Mouse (Mus musculus) limb, embryonic 11.5 days (tissue): Measurements from ENCODE around the gene Rab42. TPM values are rescaled to one million over a fixed set of nuclear protein-coding genes. Genes with fewer than 3 reads are reported as not detected.
A peak's percentile ranks its signal among the peaks of the same experiment; 100 is the strongest.

ENCODE experiments used
- ATAC-seq: fragments of 200-750 bp; cut with Nextera tagmentation; 2 replicates; pipeline ENCODE4 v1.8.0; 2017; ENCODE audit warnings: low read depth; ENCODE audit not compliant: insufficient number of reproducible peaks, low FRiP score, low TSS enrichment
- DNase-seq: peaks from one replicate; pipeline ENCODE4 v3.0.0-alpha.2; 2015; ENCODE audit warnings: low spot score
- H3K27ac ChIP-seq: fragments of 300-500 bp; sonication (generic); replicated peaks from 2 replicates; pipeline ENCODE4 v1.5.1; 2014; ENCODE audit warnings: low read depth, mild to moderate bottlenecking, low read length
- H3K27me3 ChIP-seq: fragments of 300-500 bp; sonication (generic); 2 replicates; pipeline ENCODE4 v1.6.1; 2014; ENCODE audit warnings: mild to moderate bottlenecking, low read length, mixed read lengths; ENCODE audit not compliant: control insufficient read depth, insufficient read depth
- H3K36me3 ChIP-seq: fragments of 300-500 bp; sonication (generic); 2 replicates; pipeline ENCODE4 v1.6.1; 2014; ENCODE audit warnings: mild to moderate bottlenecking, low read length, moderate library complexity, mixed read lengths; ENCODE audit not compliant: control insufficient read depth, insufficient read depth
- H3K4me1 ChIP-seq: fragments of 300-500 bp; sonication (generic); 2 replicates; pipeline ENCODE4 v1.6.1; 2014; ENCODE audit warnings: low read length, mixed read lengths; ENCODE audit not compliant: control insufficient read depth, insufficient read depth
- H3K4me2 ChIP-seq: fragments of 300-500 bp; sonication (generic); 2 replicates; pipeline ENCODE4 v1.6.1; 2014; ENCODE audit warnings: low read depth, mild to moderate bottlenecking, moderate library complexity; ENCODE audit not compliant: severe bottlenecking
- H3K4me3 ChIP-seq: fragments of 300-500 bp; sonication (generic); 2 replicates; pipeline ENCODE4 v1.5.1; 2014; ENCODE audit warnings: low read depth, low read length
- H3K9ac ChIP-seq: fragments of 300-500 bp; sonication (generic); 2 replicates; pipeline ENCODE4 v1.6.1; 2014; ENCODE audit warnings: mild to moderate bottlenecking, low read length
- H3K9me3 ChIP-seq: fragments of 300-500 bp; sonication (generic); 2 replicates; pipeline ENCODE4 v1.6.1; 2016; ENCODE audit warnings: low read length; ENCODE audit not compliant: control insufficient read depth
- WGBS: fragments of 180-500 bp; shearing (Covaris S2); extraction: QIAGEN DNeasy Blood & Tissue Kit; methylation state at CpG from one replicate; pipeline ENCODE4 v1.1.7; 2014; 5-methylcytosine and 5-hydroxymethylcytosine counted together
- polyA plus RNA-seq: library from polyadenylated mRNA; unstranded; fragments of >200 nt; fragmentation: Nextera tagmentation; extraction: Ambion mirVana; gene quantifications from 2 replicates; pipeline ENCODE4 v1.2.1, GENCODE M21; 2014

Rab42 gene
- polyA plus RNA-seq = 0.61 and 0.95 TPM in 2 replicates

DNA sequence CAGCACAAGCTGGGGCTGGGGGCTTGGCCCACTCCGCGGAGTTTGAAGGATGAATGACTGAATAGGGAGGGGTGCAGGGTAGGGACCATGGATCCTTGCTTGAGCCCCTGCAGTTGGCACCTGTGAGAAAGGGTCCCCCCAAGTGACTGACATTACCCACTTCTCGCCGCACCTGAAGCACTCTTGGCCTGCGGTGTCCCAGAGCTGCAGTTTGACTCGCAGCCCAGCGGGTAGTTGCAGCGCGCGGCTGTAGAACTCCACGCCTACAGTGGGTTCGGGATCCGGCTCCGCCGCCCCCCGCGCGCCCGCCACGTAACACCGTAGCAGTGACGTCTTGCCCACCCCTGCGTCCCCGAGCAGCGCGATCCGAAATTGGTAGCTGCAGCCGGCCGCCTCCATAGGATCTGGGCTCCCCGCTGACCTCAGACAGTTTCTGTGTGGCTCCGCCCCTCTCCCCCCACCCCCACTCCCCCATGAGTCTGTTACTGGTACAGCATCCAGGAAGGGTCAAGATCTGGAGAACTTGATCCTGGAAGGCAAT, at the start of gene Rab42:
Rab42 (minus strand) TSS at position 447 of the 541 bp plus-strand sequence.
- no peaks in the 10 kb centered on the region for H3K36me3 ChIP-seq
- H3K9ac ChIP-seq = peak within 1 kb of the TSS; percentile 56
- ATAC-seq (peak; percentile 71), DNase-seq (peak; percentile 76)
- no peaks in the 10 kb centered on the region for H3K27me3 ChIP-seq
- H3K4me3 ChIP-seq = peak within 1 kb of the TSS; percentile 40
- 1% methylated on average over 31 of the region's 31 CpGs for WGBS
- H3K4me1 ChIP-seq = 0 out of 2 replicates have a peak, but pooled peaks cover 4% of the 10 kb centered on the region
- H3K27ac ChIP-seq = no peak within 1 kb of the TSS
- peak within 1 kb of the TSS; percentile 74 for H3K4me2 ChIP-seq
- no peaks in the 10 kb centered on the region for H3K9me3 ChIP-seq

DNA sequence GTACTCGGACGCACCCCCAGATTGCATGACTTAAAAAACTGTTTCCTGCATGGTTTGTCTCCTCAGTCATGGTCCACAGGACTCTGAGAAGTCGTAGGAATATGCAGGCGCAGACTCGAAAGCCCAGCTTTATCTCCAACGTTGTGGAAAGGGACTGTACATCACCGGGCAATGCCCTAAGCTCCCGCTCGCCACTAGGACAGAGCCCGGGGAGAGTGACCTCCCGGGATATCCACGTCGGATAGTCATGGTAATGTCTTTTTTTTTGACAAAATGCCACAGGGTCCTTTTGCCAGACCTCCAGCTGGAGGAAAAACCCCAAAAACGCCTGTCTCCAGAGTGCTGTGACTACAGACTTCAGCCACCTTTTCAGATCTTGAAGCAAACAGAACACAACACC, 49.6 kb upstream of the Rab42 start:
- ATAC-seq (no peak), DNase-seq (peak; percentile 37)
- H3K9me3 ChIP-seq = no peaks in the 10 kb centered on the region
- peak overlapping the region; percentile 84 for H3K9ac ChIP-seq
- peaks cover 9% of the 10 kb centered on the region; the same call in 1 of the 2 replicates for H3K36me3 ChIP-seq
- H3K4me2 ChIP-seq = peak overlapping the region; percentile 82
- peak overlapping the region; percentile 57 for H3K4me3 ChIP-seq
- peak overlapping the region; percentile 63 for H3K27ac ChIP-seq
- H3K27me3 ChIP-seq = no peaks in the 10 kb centered on the region
- 0 out of 2 replicates have a peak, but pooled peaks cover 4% of the 10 kb centered on the region for H3K4me1 ChIP-seq
- 0% methylated on average over 14 of the region's 14 CpGs for WGBS

DNA sequence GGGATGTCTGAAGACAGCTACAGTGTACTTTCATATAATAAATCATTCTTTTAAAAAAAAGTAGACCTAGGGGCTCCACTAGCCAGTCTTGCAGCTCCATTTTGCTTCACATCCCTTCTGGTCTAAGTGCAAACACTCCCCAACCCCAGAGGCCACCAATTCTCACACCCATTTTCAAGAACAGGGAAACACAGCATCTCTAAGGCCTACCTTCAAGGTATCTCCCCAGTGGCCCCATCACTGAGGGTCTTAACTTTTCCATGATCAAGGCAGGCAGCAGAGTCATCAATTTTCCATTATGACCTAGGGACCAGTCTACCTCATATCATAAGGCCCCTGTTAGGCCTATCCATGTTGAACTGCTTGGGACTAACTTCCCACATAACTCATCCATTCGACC, 48.2 kb upstream of the Rab42 start:
- Histone ChIP-seq H3K4me1 (0 out of 2 replicates have a peak, but pooled peaks cover 4% of the 10 kb centered on the region), H3K9me3 (no peaks in the 10 kb centered on the region), H3K4me3 (0 out of 2 replicates have a peak overlapping the region, but pooled peaks have one; percentile 57), H3K27ac (no peak overlapping the region), H3K9ac (no peak overlapping the region), H3K27me3 (no peaks in the 10 kb centered on the region), H3K4me2 (peak overlapping the region; percentile 82; the same call in 1 of the 2 replicates), H3K36me3 (peaks cover 5% of the 10 kb centered on the region; the same call in 1 of the 2 replicates)
- no peak for ATAC-seq
- 40% methylated on average over 1 of the region's 1 CpGs for WGBS
- no peak for DNase-seq

DNA sequence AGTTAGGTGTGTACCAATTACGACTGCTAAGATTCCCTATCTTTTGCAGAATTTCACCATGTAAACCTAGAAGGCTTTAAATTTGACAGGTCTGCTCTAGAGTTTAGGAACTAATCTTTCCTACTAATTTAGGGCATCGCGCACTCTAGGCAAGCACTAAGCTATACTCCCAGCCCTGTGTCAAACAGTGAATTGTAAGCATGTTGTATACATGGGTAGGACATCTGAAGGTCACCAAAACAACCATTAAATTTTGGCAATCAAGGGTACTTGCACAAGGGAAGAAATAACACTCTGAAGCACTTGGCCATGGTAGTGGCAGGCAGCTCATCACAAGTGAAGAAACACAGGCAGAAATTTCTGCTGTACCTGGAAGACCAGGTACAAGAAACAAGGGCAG, 47.7 kb upstream of the Rab42 start:
- Histone ChIP-seq H3K4me2 (no peak overlapping the region), H3K27me3 (no peaks in the 10 kb centered on the region), H3K4me3 (no peak overlapping the region), H3K9ac (no peak overlapping the region), H3K4me1 (0 out of 2 replicates have a peak, but pooled peaks cover 4% of the 10 kb centered on the region), H3K27ac (no peak overlapping the region), H3K9me3 (no peaks in the 10 kb centered on the region), H3K36me3 (peaks cover 5% of the 10 kb centered on the region; the same call in 1 of the 2 replicates)
- DNase-seq (no peak), ATAC-seq (no peak)
- 64% methylated on average over 3 of the region's 3 CpGs for WGBS

DNA sequence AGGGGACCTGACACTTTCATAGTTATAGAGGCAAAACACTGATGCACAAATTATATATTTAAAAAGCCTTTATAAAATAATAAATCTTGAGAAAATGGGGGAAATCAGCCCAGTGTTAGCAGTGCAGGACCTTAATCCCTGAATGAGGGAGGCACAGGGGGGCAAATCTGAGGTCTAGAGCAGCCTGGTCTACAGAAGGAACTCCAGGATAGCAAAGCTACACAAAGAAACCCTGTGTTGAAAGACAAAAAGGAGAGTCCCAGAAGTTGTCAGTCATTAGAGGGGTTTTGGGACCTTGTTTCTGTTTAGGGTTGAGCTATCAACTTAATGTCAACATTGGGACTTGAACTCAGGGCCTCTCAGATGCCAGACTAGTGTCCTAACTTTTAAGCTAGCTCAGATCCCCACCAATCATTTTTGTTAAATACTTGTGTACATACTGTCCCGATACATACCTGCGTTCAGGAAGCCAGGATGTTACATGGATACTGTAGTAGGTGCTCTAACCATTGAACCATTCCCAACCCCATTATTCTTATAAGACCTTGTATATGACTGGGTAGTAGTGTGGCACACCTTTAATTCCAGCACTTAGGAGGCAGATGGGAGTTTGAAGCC, 47.0 kb upstream of the Rab42 start:
- 0 out of 2 replicates have a peak, but pooled peaks cover 4% of the 10 kb centered on the region for H3K4me1 ChIP-seq
- H3K9me3 ChIP-seq = no peaks in the 10 kb centered on the region
- no peak overlapping the region for H3K9ac ChIP-seq
- H3K27me3 ChIP-seq = no peaks in the 10 kb centered on the region
- peaks cover 5% of the 10 kb centered on the region; the same call in 1 of the 2 replicates for H3K36me3 ChIP-seq
- H3K4me3 ChIP-seq = no peak overlapping the region
- DNase-seq = no peak
- no peak overlapping the region for H3K4me2 ChIP-seq
- no peak for ATAC-seq
- 42% methylated on average over 2 of the region's 2 CpGs for WGBS
- no peak overlapping the region for H3K27ac ChIP-seq

DNA sequence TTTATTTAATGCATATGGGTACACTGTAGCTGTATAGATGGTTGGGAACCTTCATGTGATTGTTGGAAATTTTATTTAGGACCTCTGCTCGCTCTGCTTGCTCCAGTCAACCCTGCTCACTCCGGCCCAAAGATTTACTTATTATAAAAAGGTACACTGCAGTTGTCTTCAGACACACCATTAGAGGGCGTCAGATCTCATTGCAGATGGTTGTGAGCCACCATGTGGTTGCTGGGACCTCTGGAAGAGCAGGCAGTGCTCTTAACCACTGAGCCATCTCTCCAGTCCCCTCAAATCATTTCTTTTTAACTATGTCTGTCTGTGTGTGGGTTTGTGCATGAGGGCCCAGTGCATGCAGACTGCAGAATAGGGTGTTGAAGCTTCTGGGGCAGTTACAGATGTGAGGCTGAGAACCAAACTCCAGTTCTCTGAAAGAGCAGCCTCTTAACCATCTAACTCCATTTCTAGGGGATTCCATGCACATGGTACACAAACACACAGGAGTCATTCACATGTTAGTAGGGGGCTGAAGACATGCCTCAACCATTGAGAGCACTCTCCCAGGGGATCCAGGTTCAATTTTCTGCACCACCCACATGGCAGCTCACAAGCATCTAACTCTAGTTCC, 46.4 kb upstream of the Rab42 start:
- Histone ChIP-seq H3K27ac (no peak overlapping the region), H3K4me1 (0 out of 2 replicates have a peak, but pooled peaks cover 6% of the 10 kb centered on the region), H3K4me3 (no peak overlapping the region), H3K27me3 (no peaks in the 10 kb centered on the region), H3K36me3 (peaks cover 5% of the 10 kb centered on the region; the same call in 1 of the 2 replicates), H3K9me3 (no peaks in the 10 kb centered on the region), H3K4me2 (no peak overlapping the region), H3K9ac (no peak overlapping the region)
- DNase-seq (no peak), ATAC-seq (no peak)
- WGBS = 56% methylated on average over 3 of the region's 3 CpGs

DNA sequence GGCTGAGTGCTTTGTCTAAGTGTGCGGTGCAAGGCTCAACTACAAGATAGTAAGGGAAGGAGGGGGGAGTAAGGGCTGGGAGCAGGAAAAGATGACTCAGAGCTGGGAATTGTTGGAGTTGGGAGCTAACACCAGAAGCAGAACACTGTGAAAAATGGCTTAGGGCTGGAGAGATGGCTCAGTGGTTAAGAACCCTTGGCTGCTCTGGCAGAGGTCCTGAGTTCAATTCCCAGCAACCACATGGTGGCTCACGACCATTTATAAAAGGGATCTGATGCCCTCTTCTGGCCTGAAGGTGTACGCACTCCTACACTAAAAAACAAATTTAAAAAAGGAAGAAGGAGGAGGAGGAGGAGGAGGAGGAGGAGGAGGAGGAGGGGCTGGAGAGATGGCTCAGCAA, 43.5 kb upstream of the Rab42 start:
- Histone ChIP-seq H3K27ac (no peak overlapping the region), H3K9me3 (no peaks in the 10 kb centered on the region), H3K27me3 (no peaks in the 10 kb centered on the region), H3K4me3 (no peak overlapping the region), H3K4me1 (0 out of 2 replicates have a peak, but pooled peaks cover 6% of the 10 kb centered on the region), H3K9ac (no peak overlapping the region), H3K4me2 (no peak overlapping the region), H3K36me3 (peaks cover 5% of the 10 kb centered on the region; the same call in 1 of the 2 replicates)
- DNase-seq (no peak), ATAC-seq (no peak)
- 65% methylated on average over 3 of the region's 3 CpGs for WGBS

DNA sequence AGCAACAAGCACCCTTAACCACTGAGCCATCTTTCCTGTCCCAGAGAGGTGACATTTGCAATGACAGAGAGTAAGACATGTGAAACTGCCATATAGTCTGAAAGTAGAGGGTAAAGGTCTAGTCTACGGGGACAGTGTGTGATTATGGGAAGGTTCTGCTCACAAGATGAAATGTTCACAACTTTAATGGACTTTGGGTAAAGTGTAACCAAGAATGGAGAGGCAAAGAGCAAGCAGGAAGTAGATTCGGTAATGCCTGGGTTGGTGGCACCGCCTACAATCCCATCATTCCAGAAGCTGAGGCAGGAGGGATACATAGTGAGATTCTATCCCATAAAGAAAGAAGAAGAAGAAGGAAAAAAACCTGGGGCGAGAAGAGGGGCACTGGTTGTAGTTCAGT, 43.1 kb upstream of the Rab42 start:
- 0 out of 2 replicates have a peak, but pooled peaks cover 6% of the 10 kb centered on the region for H3K4me1 ChIP-seq
- ATAC-seq (no peak), DNase-seq (no peak)
- H3K4me2 ChIP-seq = no peak overlapping the region
- no peaks in the 10 kb centered on the region for H3K9me3 ChIP-seq
- no peak overlapping the region for H3K27ac ChIP-seq
- WGBS = 87% methylated on average over 4 of the region's 4 CpGs
- no peak overlapping the region for H3K9ac ChIP-seq
- H3K36me3 ChIP-seq = peaks cover 2% of the 10 kb centered on the region; the same call in 1 of the 2 replicates
- no peaks in the 10 kb centered on the region for H3K27me3 ChIP-seq
- H3K4me3 ChIP-seq = no peak overlapping the region
